Mouse (Mus musculus) layer of hippocampus, adult 2 months (tissue): ENCODE results near the gene Clstn1. TPM values are rescaled to one million over a fixed set of nuclear protein-coding genes. Genes with fewer than 3 reads are reported as not detected.

Experiments
- DNase-seq, 2 experiments: peaks; one replicate each; pipeline ENCODE4 v3.0.0; 2022; ENCODE audit warnings: low spot score in 2 of 2
- H3K27ac ChIP-seq: fragments of 200-600 bp; 2 replicates; pipeline ENCODE4 v1.8.1; 2022
- H3K4me3 ChIP-seq: fragments of 200-600 bp; 2 replicates; pipeline ENCODE4 v1.8.1; 2022; ENCODE audit warnings: mild to moderate bottlenecking
- CTCF ChIP-seq: fragments of 200-600 bp; conservative IDR thresholded peaks from 2 replicates; pipeline ENCODE4 v1.8.1; 2022; ENCODE audit warnings: antibody characterized with exemption, mild to moderate bottlenecking, moderate library complexity
- long read RNA-seq, 2 experiments: library from polyadenylated mRNA; stranded (forward); transcript quantifications; one replicate each; pipeline ENCODE4 v2.0.0; 2021; ENCODE audit warnings: borderline mapping rate in 2 of 2
- total RNA-seq, 2 experiments: library from RNA; stranded (reverse); gene quantifications; 2 replicates each; pipeline ENCODE4 v1.2.3; 2021

The Clstn1 gene
- 100 to 1,000 TPM; 748 to 817 TPM for total RNA-seq
- long read RNA-seq, experiment 1, full-length matches to known transcripts, result 208 of 367 reads
- long read RNA-seq, experiment 1, partial matches to known transcripts, result 137 of 367 reads
- long read RNA-seq, experiment 1, other reads (novel, unspliced or antisense), result 22 of 367 reads
- long read RNA-seq, experiment 2, full-length matches to known transcripts, result 350 of 584 reads
- long read RNA-seq, experiment 2, partial matches to known transcripts, result 208 of 584 reads
- long read RNA-seq, experiment 2, other reads (novel, unspliced or antisense), result 26 of 584 reads

DNA sequence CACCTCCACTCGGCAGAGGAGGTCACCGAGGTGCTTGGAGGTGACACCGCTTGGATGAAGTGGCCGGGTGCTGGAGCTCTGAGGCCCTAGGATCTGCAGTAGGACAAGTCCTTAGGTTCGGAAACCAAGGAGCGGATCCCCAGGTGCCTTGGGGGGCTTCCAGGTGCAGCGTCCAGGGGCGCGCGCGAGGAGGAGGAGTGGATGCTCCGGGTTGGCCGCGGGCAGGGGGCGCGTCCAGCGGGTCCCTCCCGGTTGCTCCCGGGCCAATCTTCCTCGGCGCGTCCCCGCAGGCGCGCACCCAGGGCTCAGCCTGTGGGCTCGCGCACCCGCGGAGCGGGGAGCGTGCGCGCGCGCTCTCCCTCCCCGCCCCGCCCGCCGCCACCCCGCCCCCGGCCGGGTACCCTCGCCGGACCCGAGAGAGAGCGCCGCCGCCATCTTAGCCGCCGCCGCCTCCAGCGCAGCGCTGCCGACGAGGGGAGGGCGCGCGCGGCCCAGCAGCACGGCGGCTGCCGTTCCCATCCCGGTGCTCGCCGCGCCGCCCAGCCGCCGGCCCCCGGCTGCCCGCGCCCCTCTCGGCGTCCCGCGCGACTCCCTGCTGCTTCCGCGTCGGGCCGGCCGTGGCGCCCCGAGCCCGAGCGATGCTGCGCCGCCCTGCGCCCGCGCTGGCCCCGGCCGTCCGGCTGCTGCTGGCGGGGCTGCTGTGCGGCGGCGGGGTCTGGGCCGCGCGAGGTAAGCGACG, at the start of gene Clstn1:
Gene Clstn1 (plus strand): TSS at position 425 of the 739 bp plus-strand sequence.
- TF ChIP-seq CTCF, result no peak
- H3K4me3 ChIP-seq, result peak within 1 kb of the TSS; percentile 90
- peak in 1 of 2 experiments; percentile 69 for DNase-seq

DNA sequence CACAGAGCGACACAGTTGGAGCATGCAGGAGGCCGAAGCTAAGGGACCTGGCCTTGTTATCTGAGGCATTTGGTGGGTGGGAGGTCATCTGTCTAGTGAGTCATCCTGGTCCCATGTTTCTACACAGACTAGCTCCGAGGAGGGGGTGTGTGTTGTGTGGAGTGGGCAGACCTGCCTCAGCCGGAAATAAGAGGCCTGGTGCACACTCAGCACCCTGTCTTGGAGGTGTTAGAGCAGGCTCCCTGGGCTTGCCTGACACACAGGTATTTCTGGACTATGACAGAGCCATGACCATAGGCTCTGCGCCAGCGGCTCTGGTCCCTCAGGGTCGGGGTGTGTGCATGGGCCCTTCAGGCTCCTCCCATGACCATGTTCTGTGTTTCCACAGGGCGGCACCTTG, 46.8 kb upstream of the Clstn1 start:
- no peak for TF ChIP-seq CTCF
- Histone ChIP-seq H3K27ac (peak overlapping the region; percentile 28; the same call in 1 of the 2 replicates), H3K4me3 (no peak overlapping the region)
- DNase-seq, result no peak

More for the DNA sequence above, at the start of gene Clstn1:
- H3K27ac ChIP-seq, result peak within 1 kb of the TSS; percentile 95

DNA sequence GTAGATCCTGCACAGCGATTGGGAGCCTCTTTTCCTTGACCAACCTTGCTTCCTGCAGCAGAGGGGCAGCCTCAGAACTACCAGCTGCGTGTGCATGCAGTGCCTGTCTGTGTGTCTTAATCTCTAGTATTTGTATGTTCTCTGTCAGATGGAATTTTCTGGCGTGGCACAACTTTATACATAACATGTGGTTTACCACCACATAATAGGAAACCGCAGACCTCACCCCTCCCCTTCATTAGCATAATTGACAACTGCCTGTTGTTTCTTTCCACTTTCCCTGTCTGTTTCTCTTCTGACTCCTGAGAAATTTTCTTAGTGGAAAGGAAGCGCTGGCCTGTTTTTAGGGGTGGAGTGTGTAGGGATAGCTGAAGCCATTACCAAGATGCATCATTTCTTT, 44.3 kb upstream of the Clstn1 start:
- Histone ChIP-seq H3K4me3 (no peak overlapping the region), H3K27ac (no peak overlapping the region)
- no peak for DNase-seq
- no peak for TF ChIP-seq CTCF

DNA sequence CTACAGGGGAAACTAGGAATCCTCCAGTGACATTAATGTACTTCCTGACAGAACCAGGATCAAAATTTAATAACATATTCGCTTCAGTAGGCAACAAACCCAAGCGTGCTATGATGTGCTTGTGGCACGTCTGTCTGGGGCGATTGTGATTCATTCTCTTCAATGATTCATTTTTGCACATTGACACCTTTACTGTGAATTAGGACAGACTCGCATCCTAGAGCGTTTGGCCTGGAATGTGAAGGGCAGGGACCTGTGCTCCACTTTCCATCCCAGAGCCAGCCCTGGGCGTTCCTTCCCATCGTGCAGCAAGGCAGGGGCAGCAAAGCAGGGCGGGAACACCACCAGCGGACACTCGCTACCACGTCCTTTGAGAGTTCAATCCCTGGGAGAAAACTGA, 43.8 kb upstream of the Clstn1 start:
- TF ChIP-seq CTCF, result no peak
- DNase-seq, result no peak
- Histone ChIP-seq H3K4me3 (no peak overlapping the region), H3K27ac (no peak overlapping the region)

DNA sequence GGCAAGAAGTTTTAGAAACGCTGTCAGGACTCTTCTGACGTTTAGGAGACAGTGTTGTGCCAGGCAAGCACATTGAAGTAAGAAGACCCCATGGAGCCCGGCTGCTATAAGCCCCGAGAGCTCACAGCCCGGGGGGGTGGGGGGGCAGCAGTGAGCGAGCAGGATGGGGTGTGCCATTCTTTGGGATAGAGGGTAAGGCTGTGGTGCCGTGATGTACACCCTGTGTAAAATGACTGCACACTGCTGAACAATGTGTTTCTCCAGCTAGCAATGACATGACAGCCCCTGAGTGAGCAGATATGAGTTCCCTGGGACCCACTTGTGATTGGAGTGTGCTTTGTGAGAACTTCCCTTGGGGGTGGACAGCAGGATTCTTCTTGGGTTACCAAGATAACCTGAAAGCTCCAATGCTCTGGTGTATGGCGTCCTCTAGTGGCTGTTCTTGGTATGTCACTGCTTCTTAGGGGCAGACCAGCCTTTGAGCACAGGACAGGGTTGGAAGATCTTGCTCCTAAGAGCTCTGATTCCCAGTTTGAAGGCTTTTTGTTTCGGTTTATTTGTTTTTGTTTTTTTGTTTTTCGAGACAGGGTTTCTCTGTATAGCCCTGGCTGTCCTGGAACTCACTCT, 43.2 kb upstream of the Clstn1 start:
- H3K27ac ChIP-seq, result no peak overlapping the region
- peak; percentile 76 to 93 for DNase-seq
- no peak overlapping the region for H3K4me3 ChIP-seq
- peak; percentile 97 for TF ChIP-seq CTCF

DNA sequence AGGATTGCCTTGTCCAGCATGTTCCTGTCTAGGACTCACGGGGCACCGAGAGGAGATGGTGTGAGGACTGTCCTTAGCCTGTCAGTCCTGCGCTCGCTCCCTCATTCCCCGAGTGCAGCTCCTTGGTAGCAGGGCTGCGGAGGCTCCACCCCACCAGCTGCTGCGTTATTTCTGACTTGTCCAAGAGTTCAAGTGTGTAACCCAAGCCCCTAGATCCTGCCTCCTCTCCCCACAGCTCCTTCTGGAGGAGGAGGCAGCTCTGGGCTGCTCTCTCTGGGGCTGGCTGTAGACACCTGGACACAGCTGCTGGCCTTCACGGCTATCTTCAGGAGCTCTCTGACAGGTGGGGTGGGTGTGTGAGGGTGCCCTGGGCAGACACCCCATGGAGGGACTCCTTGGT, 41.4 kb upstream of the Clstn1 start:
- no peak overlapping the region for H3K4me3 ChIP-seq
- no peak for TF ChIP-seq CTCF
- no peak for DNase-seq
- H3K27ac ChIP-seq, result no peak overlapping the region

DNA sequence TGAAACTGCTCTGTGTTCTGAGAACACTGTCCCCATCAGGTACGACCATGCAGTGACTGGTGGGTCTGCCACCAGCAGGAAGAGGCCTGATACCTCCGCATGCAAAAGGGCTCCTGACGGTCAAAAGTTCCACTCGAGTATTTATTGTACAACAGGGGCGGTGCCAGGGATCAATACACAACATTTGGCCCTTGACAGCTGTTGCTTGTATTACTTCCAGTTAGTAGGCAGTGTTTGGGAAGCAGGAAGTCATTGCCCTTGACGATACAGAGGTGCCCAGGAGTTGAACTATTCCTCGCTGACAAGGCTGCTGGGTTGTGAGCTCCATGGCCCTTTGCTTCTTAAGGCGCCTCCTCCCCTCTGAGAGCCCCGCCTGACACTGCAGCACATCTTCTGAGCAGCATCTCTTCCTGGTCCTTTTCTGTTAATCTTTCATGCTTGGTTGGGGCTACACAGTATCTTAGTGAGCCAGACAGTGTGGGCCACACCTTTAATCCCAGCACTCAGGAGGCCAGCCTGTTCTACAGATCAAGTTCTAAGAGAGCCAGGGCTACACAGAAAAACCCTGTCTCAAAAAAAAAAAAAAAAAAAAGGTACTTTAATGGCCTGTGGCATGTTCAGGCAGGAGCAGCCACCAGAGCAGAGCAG, 39.3 kb upstream of the Clstn1 start:
- H3K4me3 ChIP-seq, result no peak overlapping the region
- H3K27ac ChIP-seq, result no peak overlapping the region
- no peak for DNase-seq
- TF ChIP-seq CTCF, result no peak

DNA sequence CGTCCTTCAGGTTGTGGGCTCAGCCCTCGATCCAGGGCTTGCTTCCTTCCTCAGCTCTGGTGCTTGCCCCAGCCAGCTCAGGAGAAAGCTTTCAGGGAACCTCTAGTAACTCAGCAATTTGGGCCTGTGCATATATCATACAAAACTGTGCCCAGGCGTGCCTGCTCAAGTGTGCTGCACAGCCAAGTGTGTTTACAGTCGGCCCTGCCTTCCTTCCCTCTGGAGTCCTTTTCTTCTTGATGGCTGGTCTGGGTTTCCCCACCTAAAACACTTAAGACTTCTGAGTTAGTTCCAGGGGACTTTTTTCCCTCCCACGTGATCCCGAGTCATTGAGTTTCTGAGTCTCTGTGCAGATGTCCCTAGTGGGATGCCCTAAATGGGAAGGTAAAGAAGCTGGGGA, 38.7 kb upstream of the Clstn1 start:
- TF ChIP-seq CTCF, result no peak
- no peak for DNase-seq
- H3K27ac ChIP-seq, result no peak overlapping the region
- no peak overlapping the region for H3K4me3 ChIP-seq

DNA sequence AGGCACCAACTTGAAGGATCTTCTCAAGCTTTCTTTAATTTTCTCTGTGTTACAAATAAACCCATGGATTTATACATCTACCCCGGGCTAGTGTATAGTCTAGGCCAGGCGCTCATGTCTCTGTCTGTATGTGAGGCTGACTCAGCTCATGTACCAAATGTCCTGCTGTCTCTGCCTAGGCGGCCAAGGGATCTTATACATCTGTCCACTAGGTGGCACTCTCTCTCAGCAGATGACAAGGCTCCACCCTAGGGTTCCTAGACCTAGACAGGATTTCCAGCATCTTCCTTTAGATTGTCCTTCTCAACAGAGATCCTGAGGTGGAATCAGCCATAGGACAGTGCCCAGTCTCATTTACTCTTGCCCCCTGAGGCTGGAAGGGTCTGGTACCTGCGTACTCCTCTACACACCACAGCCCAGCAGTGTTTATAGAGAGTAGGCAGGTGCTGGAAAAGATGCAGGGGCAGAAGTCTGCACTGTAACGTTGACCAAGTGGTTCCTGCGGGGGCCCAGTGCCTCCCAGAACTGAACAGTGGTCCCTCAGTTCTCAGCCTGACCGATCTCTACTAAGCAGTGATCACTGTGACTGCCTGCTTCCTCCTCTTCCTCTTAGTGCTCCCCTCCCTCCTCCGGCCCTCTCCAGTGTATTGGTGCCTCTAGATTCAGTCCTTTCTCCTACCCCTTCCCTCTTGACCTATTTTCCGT, 36.9 kb upstream of the Clstn1 start:
- TF ChIP-seq CTCF, result peak; percentile 99
- H3K27ac ChIP-seq, result no peak overlapping the region; the same call in 1 of the 2 replicates
- DNase-seq, result peak; percentile 89 to 91
- H3K4me3 ChIP-seq, result no peak overlapping the region

DNA sequence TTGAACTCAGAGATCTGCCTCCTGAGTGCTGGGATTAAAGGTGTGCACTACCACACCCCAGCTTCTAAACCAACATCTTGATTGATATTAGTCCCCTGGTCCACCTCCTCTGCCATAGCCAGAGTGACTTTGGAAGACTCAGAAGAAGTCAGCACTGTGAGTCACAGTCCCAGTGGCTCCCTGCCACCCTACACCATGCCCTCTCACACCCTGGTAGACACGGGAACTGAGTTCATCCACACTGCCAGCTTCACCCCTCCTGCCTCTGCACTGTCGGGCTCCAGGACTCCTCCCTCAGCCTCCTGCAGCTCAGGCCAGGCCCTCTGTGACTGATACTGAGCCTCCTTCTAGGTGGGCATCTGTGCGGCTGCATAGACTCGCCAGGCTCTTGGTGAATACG, 35.4 kb upstream of the Clstn1 start:
- Histone ChIP-seq H3K27ac (no peak overlapping the region), H3K4me3 (no peak overlapping the region)
- TF ChIP-seq CTCF, result no peak
- no peak for DNase-seq

DNA sequence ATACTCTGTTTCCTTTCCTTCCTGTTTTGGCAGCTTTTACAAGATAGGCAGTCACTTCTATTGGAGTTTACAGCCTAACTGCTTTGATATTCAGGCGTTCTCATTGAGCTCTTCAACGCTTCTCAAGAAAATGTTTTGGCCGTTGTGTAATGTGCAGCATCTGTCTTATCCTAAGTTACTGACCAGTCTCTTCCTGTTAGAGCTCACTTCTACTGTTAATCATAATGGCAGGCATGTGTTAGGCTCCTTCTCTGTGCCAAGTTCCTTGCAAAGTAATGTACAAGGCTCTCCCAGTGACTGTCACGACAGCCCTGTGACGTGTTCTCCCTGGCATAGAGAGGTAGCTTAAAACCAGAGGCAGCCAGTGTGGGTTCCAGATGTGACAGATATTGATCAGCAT, 34.6 kb upstream of the Clstn1 start:
- DNase-seq, result no peak
- Histone ChIP-seq H3K4me3 (no peak overlapping the region), H3K27ac (no peak overlapping the region)
- no peak for TF ChIP-seq CTCF

DNA sequence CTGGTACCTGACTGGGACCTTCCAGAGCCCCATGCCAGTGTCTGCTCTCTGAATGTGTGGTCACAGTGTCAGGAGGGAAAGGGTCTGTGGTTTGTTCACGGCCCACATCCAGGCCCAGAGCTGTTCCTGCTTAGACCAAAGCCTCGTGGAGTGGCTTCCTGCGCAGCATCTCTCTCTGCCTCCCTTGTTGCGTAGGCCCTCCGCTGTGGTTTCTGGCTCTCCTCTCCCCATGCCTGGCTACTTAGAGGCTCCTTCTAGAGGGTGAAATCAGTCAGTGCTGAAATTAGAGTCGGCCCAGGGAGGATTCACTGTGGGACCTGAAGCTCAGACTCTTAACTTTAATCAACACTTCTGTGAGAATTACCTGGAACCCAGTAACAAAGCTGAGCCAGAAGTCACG, 32.4 kb upstream of the Clstn1 start:
- no peak for DNase-seq
- no peak for TF ChIP-seq CTCF
- no peak overlapping the region for H3K27ac ChIP-seq
- H3K4me3 ChIP-seq, result no peak overlapping the region
